Mouse (Mus musculus): ENCODE measurements around the gene Tmem150b. TPM values are rescaled to one million over a fixed set of nuclear protein-coding genes. Genes with fewer than 3 reads are reported as not detected.

The Tmem150b gene
- polyA plus RNA-seq, 1 experiment from 2014 or later: 4.4 TPM

- 69% methylated on average over 9 of the region's 9 CpGs for WGBS
- H3K4me2 ChIP-seq (ENCODE audit: low read depth, low read length): no peak overlapping the region
- no peak overlapping the region for H3K4me3 ChIP-seq (ENCODE audit: low read length)
- no peaks in the 10 kb centered on the region for H3K9me3 ChIP-seq (ENCODE audit: control insufficient read depth, low read length)
- no peak for ATAC-seq
- no peaks in the 10 kb centered on the region for H3K27me3 ChIP-seq (replicated peaks; ENCODE audit: control insufficient read depth, insufficient read depth, low read length)
- H3K4me1 ChIP-seq (ENCODE audit: control insufficient read depth, insufficient read depth, low read length): peaks cover 12% of the 10 kb centered on the region
- H3K9ac ChIP-seq (ENCODE audit: low read depth, low read length): no peak overlapping the region
- peaks cover 21% of the 10 kb centered on the region for H3K36me3 ChIP-seq (ENCODE audit: control insufficient read depth, insufficient read depth, low read length)
- no peak overlapping the region for H3K27ac ChIP-seq (ENCODE audit: low read length)
Measured at GRCm38 (mm10) chr7:4747156-4747899, 22.3 kb upstream of the Tmem150b start.

DNA sequence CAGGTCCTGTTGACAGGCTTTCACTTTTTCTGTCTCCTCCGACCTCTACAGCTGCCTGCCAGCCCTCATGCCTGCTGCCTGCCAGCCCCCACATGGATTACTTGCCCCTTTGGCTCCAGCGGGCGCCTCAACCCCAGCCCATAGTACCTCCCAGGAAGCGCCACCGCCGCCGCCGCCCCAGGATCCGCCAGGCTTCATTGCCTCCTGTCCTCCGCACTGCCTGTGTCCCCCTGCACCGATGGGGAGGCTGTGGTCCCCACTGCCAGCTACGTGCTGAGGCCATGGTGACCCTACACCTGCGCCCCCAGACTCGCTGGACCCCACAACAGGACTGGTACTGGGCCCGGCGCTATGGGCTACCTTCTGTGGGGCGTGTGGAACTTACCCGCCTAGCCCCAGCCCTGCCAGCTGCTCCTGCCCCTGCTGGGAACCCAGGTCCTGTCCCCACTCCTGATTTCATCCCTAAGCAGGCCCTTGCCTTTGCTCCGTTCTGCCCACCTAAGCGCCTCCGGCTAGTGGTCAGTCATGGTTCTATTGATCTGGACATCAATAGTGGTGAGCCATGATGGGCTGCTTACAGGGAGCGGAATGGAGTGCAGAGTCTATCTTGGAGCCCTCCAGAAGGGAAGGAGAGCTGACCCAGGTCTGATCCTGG, 21.4 kb upstream of the Tmem150b start:
- Histone ChIP-seq H3K4me3 (ENCODE audit: low read length) (no peak overlapping the region), H3K9me3 (ENCODE audit: control insufficient read depth, low read length) (no peaks in the 10 kb centered on the region), H3K4me2 (ENCODE audit: low read depth, low read length) (no peak overlapping the region), H3K4me1 (ENCODE audit: control insufficient read depth, insufficient read depth, low read length) (peaks cover 13% of the 10 kb centered on the region), H3K9ac (ENCODE audit: low read depth, low read length) (no peak overlapping the region), H3K27me3 (replicated peaks; ENCODE audit: control insufficient read depth, insufficient read depth, low read length) (no peaks in the 10 kb centered on the region), H3K36me3 (ENCODE audit: control insufficient read depth, insufficient read depth, low read length) (peaks cover 21% of the 10 kb centered on the region), H3K27ac (ENCODE audit: low read length) (no peak overlapping the region)
- WGBS: 89% methylated on average over 22 of the region's 22 CpGs
- ATAC-seq: no peak

DNA sequence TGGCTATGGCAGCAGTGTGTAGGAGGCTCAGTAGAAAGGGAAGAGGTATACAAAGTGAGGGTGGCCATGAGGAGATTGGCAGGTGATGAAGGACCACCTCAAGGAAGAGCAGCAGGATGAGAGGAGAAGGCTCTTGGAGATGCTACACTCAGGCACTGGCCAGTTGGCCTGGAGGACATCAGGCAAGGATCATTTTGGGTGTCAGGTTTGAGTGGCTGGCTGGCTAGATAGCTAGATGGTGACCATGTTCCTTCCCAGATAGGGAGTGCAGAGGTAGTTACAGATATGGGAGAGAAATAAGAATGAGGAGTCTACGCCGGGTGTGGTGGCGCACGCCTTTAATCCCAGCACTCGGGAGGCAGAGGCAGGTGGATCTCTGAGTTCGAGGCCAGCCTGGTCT, 19.8 kb upstream of the Tmem150b start:
- no peak overlapping the region for H3K4me2 ChIP-seq (ENCODE audit: low read depth, low read length)
- 94% methylated on average over 6 of the region's 6 CpGs for WGBS
- no peak overlapping the region for H3K4me3 ChIP-seq (ENCODE audit: low read length)
- no peak for ATAC-seq
- no peaks in the 10 kb centered on the region for H3K27me3 ChIP-seq (replicated peaks; ENCODE audit: control insufficient read depth, insufficient read depth, low read length)
- H3K36me3 ChIP-seq (ENCODE audit: control insufficient read depth, insufficient read depth, low read length): peaks cover 21% of the 10 kb centered on the region
- H3K9me3 ChIP-seq (ENCODE audit: control insufficient read depth, low read length): no peaks in the 10 kb centered on the region
- no peak overlapping the region for H3K9ac ChIP-seq (ENCODE audit: low read depth, low read length)
- H3K27ac ChIP-seq (ENCODE audit: low read length): no peak overlapping the region
- H3K4me1 ChIP-seq (ENCODE audit: control insufficient read depth, insufficient read depth, low read length): peaks cover 18% of the 10 kb centered on the region

DNA sequence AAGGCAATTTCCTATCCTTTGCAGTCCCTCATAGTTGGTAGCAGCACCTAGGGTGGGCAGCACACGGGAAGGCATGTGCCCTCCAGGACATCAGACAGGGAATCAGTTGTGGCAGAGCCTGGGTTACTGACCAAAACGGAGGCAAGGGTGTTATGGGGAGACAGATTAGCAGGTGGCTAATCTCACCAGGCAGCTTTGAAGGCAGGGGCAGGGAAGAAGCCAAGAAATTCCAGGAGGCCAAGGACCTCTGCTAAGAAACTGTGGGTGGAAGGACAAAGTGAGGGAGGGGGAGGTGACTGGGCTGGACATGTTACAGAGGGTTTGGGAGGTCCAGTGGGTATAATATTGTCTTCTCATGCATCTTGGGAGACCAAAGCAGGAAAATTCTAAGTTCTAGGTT, 18.3 kb upstream of the Tmem150b start:
- no peak for ATAC-seq
- peaks cover 21% of the 10 kb centered on the region for H3K36me3 ChIP-seq (ENCODE audit: control insufficient read depth, insufficient read depth, low read length)
- no peak overlapping the region for H3K27ac ChIP-seq (ENCODE audit: low read length)
- 61% methylated on average over 2 of the region's 2 CpGs for WGBS
- no peaks in the 10 kb centered on the region for H3K9me3 ChIP-seq (ENCODE audit: control insufficient read depth, low read length)
- H3K4me2 ChIP-seq (ENCODE audit: low read depth, low read length): no peak overlapping the region
- H3K4me3 ChIP-seq (ENCODE audit: low read length): no peak overlapping the region
- no peaks in the 10 kb centered on the region for H3K27me3 ChIP-seq (replicated peaks; ENCODE audit: control insufficient read depth, insufficient read depth, low read length)
- H3K4me1 ChIP-seq (ENCODE audit: control insufficient read depth, insufficient read depth, low read length): peaks cover 23% of the 10 kb centered on the region
- no peak overlapping the region; the same call in 1 of the 2 replicates for H3K9ac ChIP-seq (ENCODE audit: low read depth, low read length)

- H3K4me3 ChIP-seq (ENCODE audit: low read length): no peak overlapping the region
- no peak overlapping the region for H3K4me2 ChIP-seq (ENCODE audit: low read depth, low read length)
- no peaks in the 10 kb centered on the region for H3K27me3 ChIP-seq (replicated peaks; ENCODE audit: control insufficient read depth, insufficient read depth, low read length)
- H3K9ac ChIP-seq (ENCODE audit: low read depth, low read length): peak overlapping the region; percentile 84; the same call in 1 of the 2 replicates
- H3K4me1 ChIP-seq (ENCODE audit: control insufficient read depth, insufficient read depth, low read length): peaks cover 23% of the 10 kb centered on the region
- no peak overlapping the region for H3K27ac ChIP-seq (ENCODE audit: low read length)
- H3K9me3 ChIP-seq (ENCODE audit: control insufficient read depth, low read length): no peaks in the 10 kb centered on the region
- no peak for ATAC-seq
- WGBS: 82% methylated on average over 6 of the region's 6 CpGs
- peaks cover 21% of the 10 kb centered on the region for H3K36me3 ChIP-seq (ENCODE audit: control insufficient read depth, insufficient read depth, low read length)
Measured at GRCm38 (mm10) chr7:4742482-4742819, 17.4 kb upstream of the Tmem150b start.

DNA sequence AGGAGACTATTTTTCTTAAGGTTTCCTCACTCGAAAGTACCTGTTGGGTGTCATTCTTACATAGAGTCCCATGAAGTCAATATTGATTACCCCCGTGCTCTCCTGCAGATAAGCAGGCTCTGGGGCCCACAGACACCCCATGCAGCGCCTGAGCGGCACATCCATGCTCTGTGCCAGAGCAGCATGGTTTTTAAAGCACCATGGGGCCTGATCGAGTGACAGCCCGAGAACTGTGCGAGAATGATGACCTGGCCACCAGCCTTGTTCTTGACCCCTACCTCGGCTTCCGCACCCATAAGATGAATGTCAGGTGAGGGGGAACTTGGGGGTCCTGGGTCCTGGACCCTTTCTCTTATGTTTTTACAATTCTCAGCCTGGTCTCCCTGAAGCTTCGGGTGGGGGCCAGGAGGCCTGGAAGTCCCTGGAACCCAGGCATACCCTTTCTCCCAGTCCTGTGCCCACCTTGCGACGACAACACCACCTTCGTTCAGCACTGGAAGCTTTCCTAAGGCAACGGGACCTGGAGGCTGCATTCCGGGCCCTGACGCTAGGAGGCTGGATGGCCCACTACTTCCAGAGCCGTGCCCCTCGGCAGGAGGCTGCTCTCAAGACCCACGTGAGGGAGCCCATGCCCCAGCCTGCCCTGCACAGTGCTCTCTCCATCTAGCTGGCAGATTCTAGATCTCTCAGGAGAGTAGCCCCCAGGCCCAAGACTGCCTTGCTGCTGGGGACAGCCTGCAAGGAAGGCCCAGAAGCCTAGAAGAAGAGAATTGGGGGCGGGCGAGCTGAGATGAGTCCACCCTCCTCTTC, 16.8 kb upstream of the Tmem150b start:
- 76% methylated on average over 21 of the region's 21 CpGs for WGBS
- H3K9me3 ChIP-seq (ENCODE audit: control insufficient read depth, low read length): no peaks in the 10 kb centered on the region
- H3K4me3 ChIP-seq (ENCODE audit: low read length): peak overlapping the region; percentile 80; the same call in 1 of the 2 replicates
- peak overlapping the region; percentile 68 for H3K4me2 ChIP-seq (ENCODE audit: low read depth, low read length)
- ATAC-seq: no peak
- peak overlapping the region; percentile 84 for H3K9ac ChIP-seq (ENCODE audit: low read depth, low read length)
- peak overlapping the region; percentile 89 for H3K27ac ChIP-seq (ENCODE audit: low read length)
- H3K27me3 ChIP-seq (replicated peaks; ENCODE audit: control insufficient read depth, insufficient read depth, low read length): no peaks in the 10 kb centered on the region
- peaks cover 23% of the 10 kb centered on the region for H3K4me1 ChIP-seq (ENCODE audit: control insufficient read depth, insufficient read depth, low read length)
- H3K36me3 ChIP-seq (ENCODE audit: control insufficient read depth, insufficient read depth, low read length): peaks cover 20% of the 10 kb centered on the region

GRCm38 (mm10) chr7:4741151-4741550, 16.1 kb upstream of the Tmem150b start:
- 0 out of 2 replicates have a peak, but pooled peaks have one; percentile 11 for ATAC-seq
- H3K4me1 ChIP-seq (ENCODE audit: control insufficient read depth, insufficient read depth, low read length): peaks cover 23% of the 10 kb centered on the region
- peak overlapping the region; percentile 84 for H3K9ac ChIP-seq (ENCODE audit: low read depth, low read length)
- H3K36me3 ChIP-seq (ENCODE audit: control insufficient read depth, insufficient read depth, low read length): peaks cover 14% of the 10 kb centered on the region
- no peaks in the 10 kb centered on the region for H3K9me3 ChIP-seq (ENCODE audit: control insufficient read depth, low read length)
- peak overlapping the region; percentile 68 for H3K4me2 ChIP-seq (ENCODE audit: low read depth, low read length)
- no peaks in the 10 kb centered on the region for H3K27me3 ChIP-seq (replicated peaks; ENCODE audit: control insufficient read depth, insufficient read depth, low read length)
- 4% methylated on average over 4 of the region's 4 CpGs for WGBS
- H3K27ac ChIP-seq (ENCODE audit: low read length): peak overlapping the region; percentile 89
- peak overlapping the region; percentile 80 for H3K4me3 ChIP-seq (ENCODE audit: low read length)

GRCm38 (mm10) chr7:4740309-4740727, 15.3 kb upstream of the Tmem150b start:
- H3K27me3 ChIP-seq (replicated peaks; ENCODE audit: control insufficient read depth, insufficient read depth, low read length): no peaks in the 10 kb centered on the region
- H3K9ac ChIP-seq (ENCODE audit: low read depth, low read length): peak overlapping the region; percentile 84
- under 1% methylated on average over 12 of the region's 14 CpGs for WGBS
- peaks cover 6% of the 10 kb centered on the region; the same call in 1 of the 2 replicates for H3K36me3 ChIP-seq (ENCODE audit: control insufficient read depth, insufficient read depth, low read length)
- H3K4me1 ChIP-seq (ENCODE audit: control insufficient read depth, insufficient read depth, low read length): peaks cover 23% of the 10 kb centered on the region
- H3K27ac ChIP-seq (ENCODE audit: low read length): peak overlapping the region; percentile 89
- H3K4me2 ChIP-seq (ENCODE audit: low read depth, low read length): peak overlapping the region; percentile 68
- no peaks in the 10 kb centered on the region for H3K9me3 ChIP-seq (ENCODE audit: control insufficient read depth, low read length)
- peak; percentile 37 for ATAC-seq
- H3K4me3 ChIP-seq (ENCODE audit: low read length): peak overlapping the region; percentile 80

Measured in intestine, embryonic 16.5 days (tissue).